ENCODE assay signal across 9 mouse cellular contexts in the genomic region with DNA sequence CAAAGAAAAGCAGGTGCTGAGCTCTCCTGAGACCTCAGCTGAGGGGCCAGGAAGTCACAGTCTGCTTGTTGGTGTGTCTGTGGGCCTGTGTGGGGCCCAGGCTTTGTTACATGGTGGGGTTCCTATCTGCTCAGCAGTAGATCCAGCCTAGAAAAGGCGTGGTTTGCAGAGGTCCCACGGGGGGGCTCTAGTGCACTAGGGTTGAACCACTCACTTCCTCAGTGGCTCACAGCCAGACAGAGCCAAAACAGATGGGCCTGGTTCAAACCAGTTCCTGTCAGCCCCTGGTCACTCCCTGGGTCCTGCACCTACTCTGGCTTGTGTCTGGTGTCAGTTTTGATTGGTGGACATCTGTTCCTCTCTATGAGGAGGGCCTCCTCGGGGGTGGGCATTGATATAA.
A peak's percentile ranks its signal among the peaks of the same experiment; 100 is the strongest.
DNase-seq lines count a peak whose midpoint lies in the region; ATAC-seq lines count a peak whose summit lies in the region.
"Had no signal": no experiment of that assay in that cellular context is flagged by ENCODE, and none has a peak within 500 bp of the region (broad histone marks: within the 10 kb centered on the region; RNA-seq: fewer than 3 reads in every experiment).

No protein-coding gene starts in this region.

- H3K9me3 ChIP-seq in liver, embryonic 11.5 days (ENCODE audit: control insufficient read depth, low read length) = no peaks in the 10 kb centered on the region

- ATAC-seq in frontal cortex, adult (ENCODE audit: low TSS enrichment) = no peak
- ATAC-seq in inflammation-experienced regulatory T-cells, adult 6 months = peak; percentile 61
- peak; percentile 53; the same call in 1 of the 2 replicates for ATAC-seq in liver, embryonic 11.5 days (replicated peaks; ENCODE audit: low FRiP score)
- ATAC-seq: Patski had no signal

- H3K27me3 ChIP-seq in liver, embryonic 11.5 days (replicated peaks; ENCODE audit: control insufficient read depth, insufficient read depth, low read length) = peaks cover 11% of the 10 kb centered on the region
- H3K27me3 ChIP-seq: Patski had no signal

- H3K4me1 ChIP-seq in liver, embryonic 11.5 days (replicated peaks; ENCODE audit: control insufficient read depth, insufficient read depth, low read length) = no peaks in the 10 kb centered on the region; the same call in none of the 2 replicates

- peak; percentile 38 to 67 for DNase-seq in frontal cortex, postnatal 10 days (ENCODE audit: low spot score in 2 of 2)
- peak; percentile 53 for DNase-seq in Muller cell, postnatal 12 days (ENCODE audit: inconsistent ontology term)
- peak; percentile 52 for DNase-seq in gastrocnemius, adult 18-20 months (ENCODE audit: low spot score)
- DNase-seq in liver, embryonic 11.5 days (ENCODE audit: low spot score) = peak; percentile 52
- DNase-seq in right cerebral cortex, adult 2 months (ENCODE audit: low spot score in 2 of 2) = peak; percentile 17 to 39
- DNase-seq in thymus, postnatal 4 days = peak; percentile 87

- no peaks in the 10 kb centered on the region for H3K36me3 ChIP-seq in liver, embryonic 11.5 days (ENCODE audit: control insufficient read depth, insufficient read depth, low read length)

- H3K4me3 ChIP-seq in liver, embryonic 11.5 days (ENCODE audit: low read depth, low read length) = no peak overlapping the region

- 10% methylated on average over 3 of the region's 3 CpGs for WGBS in liver, embryonic 11.5 days

- no peak overlapping the region for H3K9ac ChIP-seq in liver, embryonic 11.5 days (ENCODE audit: low read depth, low read length)

- H3K4me2 ChIP-seq in liver, embryonic 11.5 days = no peak overlapping the region

- H3K27ac ChIP-seq in liver, embryonic 11.5 days (ENCODE audit: low read depth, low read length) = no peak overlapping the region

Comparison
In these comparisons a context has a peak if more than half of its experiments do, and no peak if none do; other contexts are left out.
1. DNase-seq: peak in every context shown above with its lines; median percentile 87 in thymus, postnatal 4 days; 53 in Muller cell, postnatal 12 days; 52 in frontal cortex, postnatal 10 days; 52 in gastrocnemius, adult 18-20 months; 52 in liver, embryonic 11.5 days; 28 in right cerebral cortex, adult 2 months.